In the genomic region with DNA sequence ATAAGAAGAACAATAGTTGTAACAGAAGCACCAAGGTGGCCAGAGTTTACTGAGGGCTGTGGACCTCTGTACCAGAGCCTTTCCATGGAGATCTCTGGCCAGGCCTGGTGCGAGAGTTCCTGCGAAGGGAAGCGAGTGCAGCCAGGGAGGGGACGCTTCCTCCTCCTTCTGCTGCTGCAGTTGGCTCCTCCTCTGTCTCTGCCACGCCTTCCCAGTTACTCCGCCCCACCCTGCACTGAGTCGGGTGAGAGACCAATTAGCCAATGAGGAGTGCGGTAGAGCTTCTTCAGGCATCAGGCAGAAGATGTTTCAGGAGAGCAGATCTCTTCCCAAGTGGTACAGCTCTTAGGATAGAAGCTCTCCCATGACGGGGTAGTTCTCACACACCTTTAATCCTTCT, we compare ENCODE assay signal across 11 mouse cellular contexts.
DNase-seq lines count a peak whose midpoint lies in the region; ATAC-seq and TF ChIP-seq lines count a peak whose summit lies in the region.
"Had no signal": no experiment of that assay in that cellular context is flagged by ENCODE, and none has a peak within 500 bp of the region (broad histone marks: within the 10 kb centered on the region; RNA-seq: fewer than 3 reads in every experiment).

No protein-coding gene starts in this region.

- H3K9ac ChIP-seq in heart, embryonic 11.5 days (ENCODE audit: low read depth, low read length) = no peak overlapping the region
- no peak overlapping the region for H3K9ac ChIP-seq in lung, embryonic 16.5 days (ENCODE audit: low read length)
- H3K9ac ChIP-seq in lung, postnatal 0 days (replicated peaks; ENCODE audit: low read depth) = no peak overlapping the region
- no peak overlapping the region for H3K9ac ChIP-seq in heart, embryonic 12.5 days

- ATAC-seq in heart, embryonic 11.5 days (replicated peaks; ENCODE audit: insufficient number of reproducible peaks, low FRiP score, low TSS enrichment) = peak; percentile 46; the same call in 1 of the 2 replicates
- ATAC-seq in lung, embryonic 16.5 days (ENCODE audit: low read depth) = peak; percentile 51
- no peak for ATAC-seq in lung, postnatal 0 days
- ATAC-seq in heart, embryonic 12.5 days (ENCODE audit: insufficient number of reproducible peaks, low FRiP score) = no peak

- 24% methylated on average over 9 of the region's 9 CpGs for WGBS in heart, embryonic 11.5 days (ENCODE audit: insufficient replicate concordance)
- 26% methylated on average over 9 of the region's 9 CpGs for WGBS in lung, embryonic 16.5 days
- WGBS in lung, postnatal 0 days = 30% methylated on average over 9 of the region's 9 CpGs
- 32% methylated on average over 9 of the region's 9 CpGs for WGBS in heart, embryonic 12.5 days

- no peaks in the 10 kb centered on the region for H3K4me1 ChIP-seq in heart, embryonic 11.5 days (ENCODE audit: control insufficient read depth, insufficient read depth, low read length)
- H3K4me1 ChIP-seq in lung, embryonic 16.5 days (replicated peaks; ENCODE audit: control insufficient read depth, insufficient read depth, low read length) = no peaks in the 10 kb centered on the region
- no peaks in the 10 kb centered on the region for H3K4me1 ChIP-seq in lung, postnatal 0 days (ENCODE audit: insufficient read depth, low read depth, low read length)
- no peaks in the 10 kb centered on the region for H3K4me1 ChIP-seq in heart, embryonic 12.5 days (replicated peaks)

- TF ChIP-seq EP300 in lung, postnatal 0 days (IDR thresholded peaks at IDR 0.05) = no peak

- TF ChIP-seq CTCF in lung, postnatal 0 days (IDR thresholded peaks at IDR 0.05) = no peak

- H3K4me2 ChIP-seq in heart, embryonic 11.5 days = peak overlapping the region; percentile 0; the same call in 1 of the 2 replicates
- H3K4me2 ChIP-seq in lung, embryonic 16.5 days (ENCODE audit: low read depth, low read length) = no peak overlapping the region
- no peak overlapping the region for H3K4me2 ChIP-seq in lung, postnatal 0 days (replicated peaks; ENCODE audit: low read depth, low read length)
- H3K4me2 ChIP-seq in heart, embryonic 12.5 days = no peak overlapping the region

- intact Hi-C loops in heart, postnatal 10 days (cut with DNase I) = no loop called here

- H3K36me3 ChIP-seq in heart, embryonic 11.5 days (ENCODE audit: control insufficient read depth, insufficient read depth, low read length) = no peaks in the 10 kb centered on the region
- H3K36me3 ChIP-seq in lung, embryonic 16.5 days (ENCODE audit: control insufficient read depth, insufficient read depth, low read length) = no peaks in the 10 kb centered on the region
- no peaks in the 10 kb centered on the region for H3K36me3 ChIP-seq in lung, postnatal 0 days (ENCODE audit: insufficient read depth, low read length)
- no peaks in the 10 kb centered on the region for H3K36me3 ChIP-seq in heart, embryonic 12.5 days

- no peaks in the 10 kb centered on the region for H3K9me3 ChIP-seq in heart, embryonic 11.5 days (replicated peaks; ENCODE audit: control insufficient read depth, low read length)
- H3K9me3 ChIP-seq in lung, embryonic 16.5 days (ENCODE audit: control insufficient read depth, low read length) = no peaks in the 10 kb centered on the region
- H3K9me3 ChIP-seq in lung, postnatal 0 days (ENCODE audit: low read length) = no peaks in the 10 kb centered on the region
- no peaks in the 10 kb centered on the region for H3K9me3 ChIP-seq in heart, embryonic 12.5 days (replicated peaks)

- H3K27me3 ChIP-seq in heart, embryonic 11.5 days (ENCODE audit: control insufficient read depth, insufficient read depth, low read length) = no peaks in the 10 kb centered on the region
- no peaks in the 10 kb centered on the region for H3K27me3 ChIP-seq in lung, embryonic 16.5 days (ENCODE audit: control insufficient read depth, insufficient read depth, low read depth, low read length)
- H3K27me3 ChIP-seq in lung, postnatal 0 days (replicated peaks; ENCODE audit: insufficient read depth, low read length) = no peaks in the 10 kb centered on the region
- no peaks in the 10 kb centered on the region for H3K27me3 ChIP-seq in heart, embryonic 12.5 days (replicated peaks)

- DNase-seq in heart, postnatal 10 days = no peak
- DNase-seq in lung, postnatal 0 days (ENCODE audit: low spot score) = no peak
- peak; percentile 24 for DNase-seq in embryo, embryonic 10.5 days (ENCODE audit: low spot score)
- peak; percentile 40 for DNase-seq in retina, embryonic 14.5 days (ENCODE audit: low spot score)
- DNase-seq in layer of hippocampus, postnatal 36 days = no peak
- DNase-seq: cerebellum, postnatal 36 days; kidney, adult 18-20 months; spleen, adult 18-20 months had no signal

- H3K4me3 ChIP-seq in heart, embryonic 11.5 days (ENCODE audit: low read depth, low read length) = no peak overlapping the region
- no peak overlapping the region for H3K4me3 ChIP-seq in lung, embryonic 16.5 days (ENCODE audit: low read length)
- no peak overlapping the region for H3K4me3 ChIP-seq in lung, postnatal 0 days (ENCODE audit: low read depth, low read length)
- H3K4me3 ChIP-seq in heart, embryonic 12.5 days = no peak overlapping the region

- no peak overlapping the region for H3K27ac ChIP-seq in heart, embryonic 11.5 days (ENCODE audit: low read depth, low read length)
- H3K27ac ChIP-seq in lung, embryonic 16.5 days (ENCODE audit: low read length) = no peak overlapping the region
- H3K27ac ChIP-seq in lung, postnatal 0 days (ENCODE audit: low read length) = no peak overlapping the region
- no peak overlapping the region for H3K27ac ChIP-seq in heart, embryonic 12.5 days (ENCODE audit: poor library complexity, severe bottlenecking)

Comparison
In these comparisons a context has a peak if more than half of its experiments do, and no peak if none do; other contexts are left out.
1. ATAC-seq: peak in heart, embryonic 11.5 days (single experiment) and lung, embryonic 16.5 days (single experiment); none in lung, postnatal 0 days (single experiment) and heart, embryonic 12.5 days (single experiment).
2. DNase-seq: peak in embryo, embryonic 10.5 days (single experiment) and retina, embryonic 14.5 days (single experiment); none in heart, postnatal 10 days (0 of 2), lung, postnatal 0 days (single experiment) and layer of hippocampus, postnatal 36 days (0 of 2).